Mouse (Mus musculus): ENCODE data around the gene Spsb2.
"Not testable (repeated sequence)": the region's sequence is repeated elsewhere in the genome, so short reads cannot be mapped to it uniquely, and the experiment has no call there.

Gene Spsb2

GRCm38 (mm10) chr6:124802400-124802799, 6.1 kb upstream of the Spsb2 start:
- DNase-seq (ENCODE audit: low read depth, low spot score): not testable (repeated sequence)

- no peak for DNase-seq (ENCODE audit: low read depth, low spot score)
Measured at GRCm38 (mm10) chr6:124803061-124803460, 5.4 kb upstream of the Spsb2 start.

GRCm38 (mm10) chr6:124803691-124804090, 4.8 kb upstream of the Spsb2 start:
- not testable (repeated sequence) for DNase-seq (ENCODE audit: low read depth, low spot score)

DNA sequence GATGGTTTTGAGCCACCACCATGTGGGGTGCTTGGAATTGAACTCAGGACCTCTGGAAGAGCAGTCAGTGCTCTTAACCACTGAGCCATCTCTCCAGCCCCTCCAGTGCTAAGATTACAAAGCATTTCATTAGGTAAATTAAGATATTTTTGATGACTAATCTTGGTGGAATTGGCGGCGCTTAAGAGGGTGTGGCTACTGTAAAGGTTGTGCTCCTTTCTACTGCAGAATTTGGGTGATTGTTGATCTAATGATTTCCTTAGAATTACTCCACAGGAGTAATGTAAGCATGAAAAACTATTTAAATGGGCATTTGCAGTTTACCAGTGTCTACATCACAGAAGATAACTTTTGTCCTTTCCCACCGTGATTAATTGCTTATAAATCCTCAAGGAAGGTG, 4.1 kb upstream of the Spsb2 start:
- DNase-seq (ENCODE audit: low read depth, low spot score): no peak

- DNase-seq (ENCODE audit: low read depth, low spot score): peak; percentile 97
Measured at GRCm38 (mm10) chr6:124805341-124806321, 2.8 kb upstream of the Spsb2 start.

DNA sequence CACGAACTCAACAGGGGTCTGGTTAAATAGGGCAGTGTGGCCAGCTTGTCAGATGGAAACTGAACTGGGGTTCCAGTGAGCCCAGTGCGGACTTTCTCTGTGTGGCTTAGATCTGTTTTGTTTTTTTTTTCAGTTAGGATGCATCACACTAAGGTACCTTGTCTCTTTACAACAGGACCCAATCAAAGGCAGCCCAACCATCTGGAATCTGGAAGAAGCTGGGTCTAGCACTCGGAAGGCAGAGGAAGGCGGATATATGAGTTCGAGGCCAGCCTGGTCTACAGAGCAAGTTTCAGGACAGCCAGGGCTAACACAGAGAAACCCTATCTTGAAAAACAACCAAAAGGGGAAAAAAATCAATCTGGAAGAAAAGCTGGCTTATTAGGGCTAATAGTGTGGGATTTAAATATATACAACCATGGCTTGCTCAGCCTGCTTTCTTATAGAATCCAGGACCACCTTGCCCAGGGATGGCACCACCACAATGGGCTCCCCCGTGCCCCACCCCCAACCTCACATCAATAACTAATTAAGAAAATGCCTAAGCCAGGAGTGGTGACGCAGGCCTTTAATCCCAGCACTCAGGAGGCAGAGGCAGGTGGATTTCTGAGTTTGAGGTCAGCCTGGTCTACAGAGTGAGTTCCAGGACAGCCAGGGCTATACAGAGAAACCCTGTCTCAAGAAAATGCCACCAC, 1.9 kb upstream of the Spsb2 start:
- DNase-seq (ENCODE audit: low read depth, low spot score): no peak

GRCm38 (mm10) chr6:124807366-124807765, 1.1 kb upstream of the Spsb2 start:
- peak; percentile 65 for DNase-seq (ENCODE audit: low read depth, low spot score)

DNA sequence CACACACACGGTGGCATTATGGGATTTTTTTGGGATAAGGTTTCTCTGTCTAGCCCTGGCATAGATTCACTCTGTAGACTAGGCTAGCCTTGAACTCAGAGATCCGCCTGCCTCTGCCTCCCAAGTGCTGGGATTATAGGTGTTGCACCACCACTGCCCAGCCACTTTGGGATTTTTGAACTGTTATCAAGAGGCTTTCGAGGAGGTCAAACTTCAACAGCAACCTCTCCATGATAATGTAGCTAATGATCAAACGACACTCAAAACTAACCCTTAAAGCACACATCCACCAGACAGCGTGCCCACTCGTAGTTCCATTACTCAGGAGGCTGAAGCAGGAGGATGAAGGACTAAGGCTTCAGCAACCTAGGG, 489 bp upstream of the Spsb2 start:
- DNase-seq (ENCODE audit: low read depth, low spot score): no peak

DNA sequence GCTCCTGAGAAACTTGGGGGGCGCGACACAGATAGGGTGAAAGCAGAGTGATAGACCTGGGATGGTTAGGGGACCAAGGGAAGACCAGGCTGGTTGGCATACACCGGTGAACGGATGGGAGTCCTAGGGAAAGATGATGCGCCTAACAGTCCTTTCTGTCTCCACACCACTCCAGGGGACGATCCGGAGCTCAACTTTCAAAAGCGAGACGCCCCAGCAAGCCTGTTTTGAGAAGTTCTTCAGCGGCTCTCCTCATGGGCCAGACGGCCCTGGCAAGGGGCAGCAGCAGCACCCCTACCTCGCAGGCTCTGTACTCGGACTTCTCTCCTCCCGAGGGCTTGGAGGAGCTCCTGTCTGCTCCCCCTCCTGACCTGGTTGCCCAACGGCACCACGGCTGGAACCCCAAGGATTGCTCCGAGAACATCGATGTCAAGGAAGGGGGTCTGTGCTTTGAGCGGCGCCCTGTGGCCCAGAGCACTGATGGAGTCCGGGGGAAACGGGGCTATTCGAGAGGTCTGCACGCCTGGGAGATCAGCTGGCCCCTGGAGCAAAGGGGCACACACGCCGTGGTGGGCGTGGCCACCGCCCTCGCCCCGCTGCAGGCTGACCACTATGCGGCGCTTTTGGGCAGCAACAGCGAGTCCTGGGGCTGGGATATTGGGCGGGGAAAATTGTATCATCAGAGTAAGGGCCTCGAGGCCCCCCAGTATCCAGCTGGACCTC, 752 bp downstream of the Spsb2 start:
- no peak for DNase-seq (ENCODE audit: low read depth, low spot score)

DNA sequence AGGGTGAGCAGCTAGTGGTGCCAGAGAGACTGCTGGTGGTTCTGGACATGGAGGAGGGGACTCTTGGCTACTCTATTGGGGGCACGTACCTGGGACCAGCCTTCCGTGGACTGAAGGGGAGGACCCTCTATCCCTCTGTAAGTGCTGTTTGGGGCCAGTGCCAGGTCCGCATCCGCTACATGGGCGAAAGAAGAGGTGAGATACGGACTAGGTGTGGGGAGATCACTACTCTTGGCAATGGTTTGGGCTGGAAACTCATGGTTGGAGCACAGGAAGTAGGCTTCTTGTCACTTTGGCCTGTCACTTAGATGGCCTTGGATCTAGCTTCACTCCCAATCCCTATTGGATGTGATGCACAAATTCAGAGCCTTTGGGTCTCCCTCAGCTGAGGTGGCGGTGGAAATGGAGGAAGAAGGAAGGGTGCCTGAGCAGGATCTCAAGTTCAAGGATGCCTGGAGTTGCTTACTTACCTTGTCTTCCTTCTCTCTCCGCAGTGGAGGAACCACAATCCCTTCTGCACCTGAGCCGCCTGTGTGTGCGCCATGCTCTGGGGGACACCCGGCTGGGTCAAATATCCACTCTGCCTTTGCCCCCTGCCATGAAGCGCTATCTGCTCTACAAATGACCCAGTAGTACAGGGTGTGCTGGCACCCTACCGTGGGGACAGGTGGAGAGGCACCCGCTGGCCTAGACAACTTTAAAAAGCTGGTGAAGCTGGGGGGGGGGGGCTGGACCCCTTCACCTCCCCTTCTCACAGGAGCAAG, 1.5 kb downstream of the Spsb2 start:
- DNase-seq (ENCODE audit: low read depth, low spot score): no peak

- not testable (repeated sequence) for DNase-seq (ENCODE audit: low read depth, low spot score)
Measured at GRCm38 (mm10) chr6:124810566-124811402, 2.3 kb downstream of the Spsb2 start.

DNA sequence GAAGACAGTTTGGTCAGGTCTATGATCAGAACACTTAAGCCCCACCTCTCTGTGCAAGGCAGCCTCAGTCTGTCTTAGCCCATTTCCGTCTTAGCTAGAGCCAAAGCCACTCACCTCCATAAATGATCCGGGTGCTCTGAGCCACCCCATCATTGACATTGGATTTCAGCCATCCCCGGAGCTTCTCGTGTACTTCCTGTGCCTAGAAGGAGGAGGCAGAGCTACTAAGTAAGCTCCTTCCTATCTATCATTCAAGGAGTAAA, 2.9 kb downstream of the Spsb2 start:
- no peak for DNase-seq (ENCODE audit: low read depth, low spot score)

- no peak for DNase-seq (ENCODE audit: low read depth, low spot score)
Measured at GRCm38 (mm10) chr6:124811701-124812560, 3.5 kb downstream of the Spsb2 start.

- DNase-seq (ENCODE audit: low read depth, low spot score): no peak
Measured at GRCm38 (mm10) chr6:124812848-124813247, 4.4 kb downstream of the Spsb2 start.

- peak; percentile 65 for DNase-seq (ENCODE audit: low read depth, low spot score)
Measured at GRCm38 (mm10) chr6:124813496-124813895, 5.0 kb downstream of the Spsb2 start.

DNA sequence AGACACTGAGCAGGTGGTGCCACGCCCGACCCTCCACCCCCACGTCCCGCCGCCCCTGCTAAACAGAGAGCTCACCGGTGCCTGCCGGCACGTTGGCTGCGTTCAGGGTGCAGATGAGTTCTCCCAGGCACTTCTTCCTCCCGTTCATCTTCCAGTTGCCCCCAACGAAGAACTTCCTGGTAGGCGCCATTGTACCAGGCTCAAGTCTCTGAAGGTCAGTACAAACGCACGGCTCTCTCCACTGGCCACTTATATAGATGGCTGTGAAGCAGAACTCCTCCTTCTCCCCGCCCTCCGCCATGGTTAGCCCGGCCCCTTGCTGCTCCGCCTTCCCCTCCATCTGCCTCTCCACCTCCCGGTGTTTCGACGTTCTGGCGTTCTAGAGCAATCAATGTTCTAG, 5.5 kb downstream of the Spsb2 start, which contains the start of gene Tpi1:
Gene Tpi1, minus strand, starts transcription at position 364 of the 400 bp plus-strand sequence.
- DNase-seq (ENCODE audit: low read depth, low spot score): peak; percentile 84

GRCm38 (mm10) chr6:124814448-124814847, 6.0 kb downstream of the Spsb2 start:
- no peak for DNase-seq (ENCODE audit: low read depth, low spot score)

- no peak for DNase-seq (ENCODE audit: low read depth, low spot score)
Measured at GRCm38 (mm10) chr6:124814858-124815774, 6.7 kb downstream of the Spsb2 start.

GRCm38 (mm10) chr6:124816611-124817010, 8.2 kb downstream of the Spsb2 start:
- DNase-seq (ENCODE audit: low read depth, low spot score): no peak

All from telencephalon, adult 2 months (tissue).